Mouse (Mus musculus) intestine, embryonic 15.5 days (tissue): ENCODE data around the gene Gzmc. TPM values are rescaled to one million over a fixed set of nuclear protein-coding genes. Genes with fewer than 3 reads are reported as not detected.
"Not testable (repeated sequence)": the region's sequence is repeated elsewhere in the genome, so short reads cannot be mapped to it uniquely, and the experiment has no call there.

Source experiments
- ATAC-seq: fragments of 200-750 bp; cut with Nextera tagmentation; 2 replicates; pipeline ENCODE4 v1.8.0; 2017; ENCODE audit warnings: moderate TSS enrichment, moderate library complexity
- H3K27ac ChIP-seq: fragments of 300-500 bp; sonication (generic); 2 replicates; pipeline ENCODE4 v1.5.1; 2015; ENCODE audit warnings: mild to moderate bottlenecking, inconsistent platforms
- H3K27me3 ChIP-seq: fragments of 300-500 bp; sonication (generic); replicated peaks from 2 replicates; pipeline ENCODE4 v1.6.1; 2015; ENCODE audit warnings: inconsistent platforms
- H3K36me3 ChIP-seq: fragments of 300-500 bp; sonication (generic); 2 replicates; pipeline ENCODE4 v1.6.1; 2015; ENCODE audit warnings: inconsistent platforms
- H3K4me1 ChIP-seq: fragments of 300-500 bp; sonication (generic); replicated peaks from 2 replicates; pipeline ENCODE4 v1.6.1; 2015; ENCODE audit warnings: inconsistent platforms
- H3K4me2 ChIP-seq: fragments of 300-500 bp; sonication (generic); replicated peaks from 2 replicates; pipeline ENCODE4 v1.6.1; 2015; ENCODE audit warnings: mild to moderate bottlenecking, inconsistent platforms
- H3K4me3 ChIP-seq: fragments of 300-500 bp; sonication (generic); replicated peaks from 2 replicates; pipeline ENCODE4 v1.5.1; 2015; ENCODE audit warnings: inconsistent platforms
- H3K9ac ChIP-seq: fragments of 300-500 bp; sonication (generic); 2 replicates; pipeline ENCODE4 v1.6.1; 2015; ENCODE audit warnings: inconsistent platforms
- H3K9me3 ChIP-seq: fragments of 300-500 bp; sonication (generic); 2 replicates; pipeline ENCODE4 v1.6.1; 2016; ENCODE audit warnings: inconsistent platforms
- WGBS: fragments of 180-500 bp; shearing (Covaris S2); methylation state at CpG from one replicate; pipeline ENCODE4 v1.1.7; 2015; 5-methylcytosine and 5-hydroxymethylcytosine counted together
- polyA plus RNA-seq: library from polyadenylated mRNA; unstranded; fragments of >200 nt; fragmentation: Nextera tagmentation; extraction: Ambion mirVana; gene quantifications from 2 replicates; pipeline ENCODE4 v1.2.1, GENCODE M21; 2015

Gene Gzmc
- polyA plus RNA-seq = not detected in 2 replicates

DNA sequence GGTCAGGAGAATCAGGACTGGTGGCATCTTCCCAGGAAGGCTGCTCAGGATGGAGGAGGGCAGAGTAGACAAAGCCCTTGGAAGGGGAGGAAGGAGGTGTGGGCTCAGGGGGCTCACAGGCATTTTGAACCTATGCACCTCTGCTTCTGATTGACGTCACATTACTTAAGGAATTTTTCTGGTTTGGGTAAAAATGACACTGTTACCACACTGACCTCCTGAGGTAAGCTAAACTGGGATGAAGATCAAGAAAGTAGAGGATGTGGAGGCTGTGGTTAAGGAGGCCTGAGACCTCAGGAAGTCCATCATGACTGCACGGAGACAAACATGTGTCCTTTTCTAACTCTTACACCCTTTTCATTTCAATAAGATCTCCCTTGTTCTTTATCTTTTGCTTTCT, at the start of gene Gzmc:
Gene Gzmc (minus strand): TSS at position 101 of the 400 bp plus-strand sequence.
- H3K27ac ChIP-seq = no peak within 1 kb of the TSS
- H3K4me1 ChIP-seq = no peaks in the 10 kb centered on the region
- H3K9me3 ChIP-seq = no peaks in the 10 kb centered on the region
- no peaks in the 10 kb centered on the region for H3K27me3 ChIP-seq
- H3K4me3 ChIP-seq = no peak within 1 kb of the TSS
- H3K4me2 ChIP-seq = no peak within 1 kb of the TSS
- no peak within 1 kb of the TSS for H3K9ac ChIP-seq
- H3K36me3 ChIP-seq = no peaks in the 10 kb centered on the region
- 81% methylated on average over 2 of the region's 2 CpGs for WGBS
- ATAC-seq = no peak

DNA sequence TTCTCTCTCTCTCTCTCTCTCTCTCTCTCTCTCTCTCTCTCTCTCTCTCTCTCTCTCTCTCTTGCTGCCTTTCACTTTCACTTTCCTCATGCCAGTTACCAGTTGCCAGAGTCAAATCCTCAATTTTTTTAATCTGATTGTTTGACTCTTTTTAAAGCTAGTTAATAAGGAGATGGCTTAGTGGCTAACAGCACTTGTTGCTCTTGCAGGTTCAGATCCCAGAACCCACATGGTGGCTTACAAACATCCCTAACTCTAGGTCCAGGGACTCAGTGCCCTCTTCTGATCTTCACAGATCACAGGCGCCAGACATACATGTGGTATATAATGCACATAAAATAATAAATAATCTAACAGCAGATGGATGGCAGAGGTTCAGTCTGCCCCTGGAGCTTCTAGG, 49.4 kb upstream of the Gzmc start:
- H3K27ac ChIP-seq = no peak overlapping the region
- no peaks in the 10 kb centered on the region for H3K9me3 ChIP-seq
- ATAC-seq = no peak
- H3K4me3 ChIP-seq = no peak overlapping the region
- 73% methylated on average over 1 of the region's 1 CpGs for WGBS
- H3K27me3 ChIP-seq = no peaks in the 10 kb centered on the region
- no peak overlapping the region for H3K4me2 ChIP-seq
- H3K9ac ChIP-seq = no peak overlapping the region
- no peaks in the 10 kb centered on the region for H3K36me3 ChIP-seq
- no peaks in the 10 kb centered on the region for H3K4me1 ChIP-seq

DNA sequence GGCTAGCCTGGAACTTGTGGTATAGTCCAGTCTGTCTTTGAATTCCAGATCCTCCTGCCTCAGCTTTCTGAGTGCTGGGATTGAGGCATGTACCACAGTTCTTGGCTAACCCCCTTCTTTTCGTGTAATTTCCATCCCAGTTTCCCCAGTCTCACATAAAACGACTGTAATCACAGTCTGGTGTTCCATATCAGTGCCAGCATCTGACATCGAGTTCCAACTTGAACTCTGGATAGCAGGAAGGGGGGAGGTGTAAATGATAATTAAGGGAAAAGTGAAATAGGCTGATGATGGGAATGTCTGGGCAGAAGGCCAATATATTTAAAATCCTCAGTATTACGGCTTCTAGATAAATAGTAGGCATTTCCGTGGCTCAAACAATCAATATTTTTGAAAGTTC, 46.6 kb upstream of the Gzmc start:
- H3K9ac ChIP-seq = no peak overlapping the region
- H3K4me2 ChIP-seq = no peak overlapping the region
- no peaks in the 10 kb centered on the region for H3K27me3 ChIP-seq
- H3K4me1 ChIP-seq = no peaks in the 10 kb centered on the region
- no peak for ATAC-seq
- no peaks in the 10 kb centered on the region for H3K9me3 ChIP-seq
- H3K4me3 ChIP-seq = no peak overlapping the region
- no peak overlapping the region for H3K27ac ChIP-seq
- 51% methylated on average over 5 of the region's 5 CpGs for WGBS
- no peaks in the 10 kb centered on the region for H3K36me3 ChIP-seq

DNA sequence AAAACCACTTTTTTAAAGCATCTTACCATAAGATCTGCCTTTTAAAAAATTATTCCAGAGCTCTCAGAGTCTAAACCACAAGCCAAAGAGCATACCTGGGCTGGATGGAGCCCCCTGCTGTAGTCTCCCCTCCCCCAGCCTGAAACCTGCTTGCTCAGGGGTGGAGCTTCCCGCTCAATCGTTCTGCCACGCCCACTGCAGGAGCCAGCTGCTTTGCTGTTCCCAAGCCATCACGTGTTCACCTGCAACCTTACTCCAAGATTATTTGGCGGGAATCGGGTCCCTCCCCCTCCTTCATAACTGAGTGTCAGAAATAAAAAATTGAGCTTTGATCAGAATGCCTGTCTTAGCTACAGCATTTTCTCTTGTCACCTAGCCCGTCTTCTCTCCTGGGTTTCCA, 44.2 kb upstream of the Gzmc start:
- H3K9ac ChIP-seq, ATAC-seq, H3K4me3 ChIP-seq, H3K4me2 ChIP-seq, H3K27ac ChIP-seq, H3K9me3 ChIP-seq, H3K36me3 ChIP-seq, H3K27me3 ChIP-seq, H3K4me1 ChIP-seq: not testable (repeated sequence)
- WGBS = 36% methylated on average over 7 of the region's 7 CpGs

DNA sequence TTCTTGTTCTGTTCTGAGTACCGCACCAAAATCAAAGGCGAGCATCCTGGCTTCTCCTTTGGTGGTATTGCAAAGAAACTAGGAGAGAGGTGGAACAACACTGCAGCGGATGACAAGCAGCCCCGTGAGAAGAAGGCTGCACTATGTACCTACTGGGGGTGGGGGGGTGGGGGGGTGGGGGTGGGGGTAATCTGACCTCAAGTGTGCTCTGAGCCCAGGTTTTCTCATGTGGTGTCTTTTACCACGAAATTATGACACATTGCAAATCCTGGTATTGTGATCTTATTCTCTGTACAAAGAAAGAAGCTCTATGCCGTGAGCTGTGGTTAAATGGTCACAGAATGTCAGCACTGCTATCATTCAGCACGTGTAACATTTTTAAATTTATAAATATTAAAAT, 41.6 kb upstream of the Gzmc start:
- H3K4me1 ChIP-seq, H3K27ac ChIP-seq, H3K36me3 ChIP-seq, H3K27me3 ChIP-seq, H3K9ac ChIP-seq, H3K4me2 ChIP-seq, H3K4me3 ChIP-seq, H3K9me3 ChIP-seq, ATAC-seq: not testable (repeated sequence)
- WGBS = 72% methylated on average over 7 of the region's 7 CpGs

DNA sequence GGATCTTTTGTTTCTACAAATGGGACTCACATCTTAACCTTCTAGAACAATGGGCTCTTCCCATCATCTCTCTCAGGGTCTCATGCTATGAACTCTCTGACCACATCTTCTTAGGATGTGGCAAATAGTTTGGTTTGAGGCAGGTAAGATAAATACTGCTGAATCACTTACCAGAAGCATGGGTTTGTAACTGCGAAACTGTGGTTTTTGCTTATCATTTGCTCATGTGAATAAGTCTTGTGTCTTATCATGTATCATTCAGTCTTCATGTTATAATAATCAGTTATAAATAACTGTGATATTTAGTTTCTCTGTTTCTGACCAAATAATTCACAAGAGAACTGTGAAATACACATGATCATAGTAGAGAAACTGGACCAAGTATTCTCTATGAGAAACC, 31.7 kb upstream of the Gzmc start:
- ATAC-seq = no peak
- no peak overlapping the region for H3K27ac ChIP-seq

DNA sequence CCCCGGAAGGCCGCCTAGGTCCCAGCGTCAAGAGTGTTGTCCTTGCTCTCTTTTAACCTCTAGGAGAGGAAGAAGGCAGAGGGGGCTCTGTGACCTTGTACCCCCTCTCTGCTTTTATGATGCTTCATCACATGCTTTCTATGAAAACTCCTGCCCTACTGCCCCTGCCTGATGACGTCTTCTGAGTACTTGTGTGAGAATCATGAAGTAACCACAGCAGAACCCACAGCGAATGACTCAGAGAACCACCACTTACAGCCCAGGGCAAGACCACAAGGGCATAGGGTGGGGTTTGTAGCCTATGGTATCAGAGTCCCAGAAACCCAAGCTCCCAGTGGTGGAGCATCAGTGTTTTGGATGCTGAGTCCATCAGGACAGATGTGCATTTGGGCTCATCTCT, 27.7 kb upstream of the Gzmc start, which contains the start of gene Gzmb:
Gene Gzmb (minus strand): TSS at position 108 of the 400 bp plus-strand sequence.
- H3K27ac ChIP-seq = no peak within 1 kb of the TSS
- no peaks in the 10 kb centered on the region for H3K9me3 ChIP-seq
- ATAC-seq = no peak
- no peak within 1 kb of the TSS for H3K4me3 ChIP-seq
- no peaks in the 10 kb centered on the region for H3K4me1 ChIP-seq
- H3K4me2 ChIP-seq = no peak within 1 kb of the TSS
- no peak within 1 kb of the TSS for H3K9ac ChIP-seq
- no peaks in the 10 kb centered on the region for H3K36me3 ChIP-seq
- WGBS = 82% methylated on average over 5 of the region's 5 CpGs
- no peaks in the 10 kb centered on the region for H3K27me3 ChIP-seq

More for the DNA sequence above, 31.7 kb upstream of the Gzmc start:
- Histone ChIP-seq H3K9me3 (no peaks in the 10 kb centered on the region), H3K4me1 (no peaks in the 10 kb centered on the region), H3K36me3 (no peaks in the 10 kb centered on the region), H3K4me3 (no peak overlapping the region), H3K9ac (no peak overlapping the region), H3K4me2 (no peak overlapping the region), H3K27me3 (no peaks in the 10 kb centered on the region)
- WGBS = 89% methylated on average over 1 of the region's 1 CpGs

DNA sequence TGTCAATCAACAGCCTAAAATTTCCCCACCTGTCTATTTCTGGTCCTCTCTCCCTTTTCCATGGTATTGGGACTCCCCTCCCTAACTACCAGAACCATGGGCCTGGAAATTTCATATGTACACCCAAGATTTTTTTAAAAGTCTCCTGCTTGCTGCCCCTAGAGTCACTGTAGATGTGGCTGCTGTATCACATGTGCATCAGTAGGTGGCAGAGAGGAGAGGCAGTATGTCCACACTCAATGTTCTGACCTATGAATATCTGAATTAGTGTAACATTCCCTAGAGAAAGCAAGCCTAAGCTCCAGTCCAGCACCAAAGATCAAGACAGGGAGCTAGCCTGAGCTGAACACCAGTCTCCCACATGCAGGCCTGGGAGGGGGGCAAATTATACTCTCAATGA, 6.0 kb upstream of the Gzmc start:
- H3K36me3 ChIP-seq = no peaks in the 10 kb centered on the region
- no peak overlapping the region for H3K4me3 ChIP-seq
- H3K27me3 ChIP-seq = no peaks in the 10 kb centered on the region
- no peak overlapping the region for H3K4me2 ChIP-seq
- no peak overlapping the region for H3K9ac ChIP-seq
- no peaks in the 10 kb centered on the region for H3K9me3 ChIP-seq
- ATAC-seq = no peak
- no peaks in the 10 kb centered on the region for H3K4me1 ChIP-seq
- H3K27ac ChIP-seq = no peak overlapping the region

DNA sequence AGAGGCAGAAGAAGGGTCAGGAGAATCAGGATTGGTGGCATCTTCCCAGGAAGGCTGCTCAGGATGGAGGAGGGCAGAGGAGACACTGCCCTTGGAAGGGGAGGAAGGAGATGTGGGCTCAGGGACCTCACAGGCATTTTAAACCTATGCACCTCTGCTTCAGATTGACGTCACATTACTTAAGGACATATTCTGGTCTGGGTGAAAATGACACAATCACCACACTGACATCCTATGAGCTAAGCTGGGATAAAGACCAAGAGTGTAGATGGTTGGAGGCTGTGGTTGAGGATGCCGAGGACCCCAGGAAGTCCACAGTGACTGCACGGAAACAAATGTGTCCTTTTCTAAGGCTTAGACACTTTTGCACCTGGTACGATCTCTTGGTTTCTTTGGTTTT, 23.1 kb downstream of the Gzmc start, which contains the start of gene Gzmf:
Gene Gzmf (minus strand): TSS at position 101 of the 400 bp plus-strand sequence.
- no peak for ATAC-seq
- H3K9me3 ChIP-seq = no peaks in the 10 kb centered on the region
- no peak within 1 kb of the TSS for H3K4me3 ChIP-seq
- no peak within 1 kb of the TSS for H3K4me2 ChIP-seq
- no peaks in the 10 kb centered on the region for H3K4me1 ChIP-seq
- 85% methylated on average over 4 of the region's 4 CpGs for WGBS
- H3K36me3 ChIP-seq = no peaks in the 10 kb centered on the region
- no peak within 1 kb of the TSS for H3K9ac ChIP-seq
- no peaks in the 10 kb centered on the region for H3K27me3 ChIP-seq
- H3K27ac ChIP-seq = no peak within 1 kb of the TSS

DNA sequence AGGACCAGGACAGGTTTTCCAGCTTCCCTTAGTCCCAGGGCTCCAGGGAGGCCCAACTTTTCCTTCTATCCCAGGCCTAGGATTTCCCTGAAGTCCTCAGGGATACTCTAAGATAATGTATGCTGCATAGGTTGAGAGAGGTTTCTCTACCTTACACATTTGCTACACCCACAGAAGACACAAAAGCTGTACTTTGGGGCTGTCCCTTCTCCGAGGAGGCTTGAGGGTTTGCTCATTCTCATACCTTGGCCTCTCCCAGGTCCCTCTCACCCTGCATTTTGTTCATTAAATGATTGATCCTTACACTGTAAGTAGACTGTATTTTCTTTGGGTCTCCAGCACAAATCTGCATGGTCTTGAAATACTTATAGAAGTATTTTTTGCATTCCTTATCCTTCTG, 28.8 kb downstream of the Gzmc start:
- no peak for ATAC-seq
- H3K27me3 ChIP-seq = no peaks in the 10 kb centered on the region
- H3K9me3 ChIP-seq = no peaks in the 10 kb centered on the region
- 100% methylated on average over 1 of the region's 1 CpGs for WGBS
- H3K9ac ChIP-seq = no peak overlapping the region
- H3K4me2 ChIP-seq = no peak overlapping the region
- no peak overlapping the region for H3K4me3 ChIP-seq
- no peaks in the 10 kb centered on the region for H3K4me1 ChIP-seq
- H3K36me3 ChIP-seq = no peaks in the 10 kb centered on the region
- H3K27ac ChIP-seq = no peak overlapping the region

DNA sequence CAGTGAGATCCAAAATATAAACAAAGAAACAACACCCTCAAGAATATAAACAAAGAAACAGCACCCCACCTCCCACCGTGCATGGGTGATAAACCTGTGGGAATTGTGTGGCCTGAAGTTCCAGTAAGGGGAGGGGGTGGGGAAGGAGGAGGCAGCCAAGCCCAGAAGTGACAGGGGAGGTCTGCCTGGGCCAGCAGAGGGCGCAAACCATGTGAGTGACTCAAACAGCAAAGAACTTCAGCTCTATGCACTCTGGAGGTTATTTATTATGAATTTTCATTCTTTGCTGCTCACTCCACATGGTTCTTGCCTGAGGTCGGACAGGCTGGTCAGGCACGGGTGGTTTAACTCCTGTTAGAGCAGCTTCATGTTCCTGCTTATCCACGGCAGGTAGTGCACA, 29.4 kb downstream of the Gzmc start:
- H3K36me3 ChIP-seq, H3K4me3 ChIP-seq, H3K9ac ChIP-seq, H3K27me3 ChIP-seq, H3K27ac ChIP-seq, H3K4me1 ChIP-seq, H3K4me2 ChIP-seq, H3K9me3 ChIP-seq, ATAC-seq: not testable (repeated sequence)
- WGBS = 29% methylated on average over 5 of the region's 5 CpGs

DNA sequence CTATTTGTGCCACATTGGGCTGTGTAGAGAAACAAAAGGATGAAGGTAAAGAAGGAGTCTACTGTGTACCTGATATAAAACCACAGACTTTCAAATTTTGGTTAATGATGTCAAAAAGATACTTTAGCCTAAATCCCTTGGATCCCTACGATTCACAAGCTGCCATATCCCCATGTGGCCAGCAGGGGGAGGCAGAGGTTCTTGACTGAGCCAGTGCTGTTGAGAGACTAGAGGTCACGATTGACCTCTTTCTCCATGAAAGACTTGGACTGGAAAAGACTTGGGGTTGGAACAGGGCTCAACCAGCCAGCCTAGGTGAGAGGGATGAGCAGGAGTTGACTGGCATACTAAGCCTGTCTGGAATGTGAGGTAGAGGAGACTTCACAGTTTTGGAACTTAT, 30.5 kb downstream of the Gzmc start:
- Histone ChIP-seq H3K4me3 (no peak overlapping the region), H3K4me1 (no peaks in the 10 kb centered on the region), H3K9me3 (no peaks in the 10 kb centered on the region), H3K36me3 (no peaks in the 10 kb centered on the region), H3K4me2 (no peak overlapping the region), H3K27me3 (no peaks in the 10 kb centered on the region), H3K27ac (no peak overlapping the region), H3K9ac (no peak overlapping the region)
- ATAC-seq = no peak
- 15% methylated on average over 2 of the region's 2 CpGs for WGBS

DNA sequence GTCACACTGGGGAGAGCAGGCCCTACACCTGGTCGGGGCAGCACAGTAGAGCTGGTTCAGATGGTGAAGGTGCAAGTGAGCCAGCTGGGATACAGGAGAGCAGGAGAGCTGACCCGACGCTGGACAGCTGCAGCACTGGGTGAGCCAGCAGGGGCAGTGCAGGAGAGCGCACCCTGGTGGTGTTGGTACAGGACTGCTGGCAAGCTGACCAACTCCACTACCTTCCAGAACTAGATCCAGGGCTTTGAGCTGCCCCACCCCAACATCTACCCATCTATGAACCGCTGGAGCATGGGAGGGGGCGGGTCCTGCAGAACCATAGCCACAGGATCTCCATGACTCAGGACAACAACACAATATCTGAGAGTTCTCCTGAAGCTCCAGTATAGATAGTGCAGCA, 47.5 kb downstream of the Gzmc start:
- ATAC-seq = no peak
- no peaks in the 10 kb centered on the region for H3K9me3 ChIP-seq
- no peaks in the 10 kb centered on the region for H3K36me3 ChIP-seq
- H3K27ac ChIP-seq = no peak overlapping the region
- no peak overlapping the region for H3K9ac ChIP-seq
- no peak overlapping the region for H3K4me3 ChIP-seq
- no peaks in the 10 kb centered on the region for H3K27me3 ChIP-seq
- no peaks in the 10 kb centered on the region for H3K4me1 ChIP-seq
- no peak overlapping the region for H3K4me2 ChIP-seq
- WGBS = 54% methylated on average over 6 of the region's 6 CpGs

DNA sequence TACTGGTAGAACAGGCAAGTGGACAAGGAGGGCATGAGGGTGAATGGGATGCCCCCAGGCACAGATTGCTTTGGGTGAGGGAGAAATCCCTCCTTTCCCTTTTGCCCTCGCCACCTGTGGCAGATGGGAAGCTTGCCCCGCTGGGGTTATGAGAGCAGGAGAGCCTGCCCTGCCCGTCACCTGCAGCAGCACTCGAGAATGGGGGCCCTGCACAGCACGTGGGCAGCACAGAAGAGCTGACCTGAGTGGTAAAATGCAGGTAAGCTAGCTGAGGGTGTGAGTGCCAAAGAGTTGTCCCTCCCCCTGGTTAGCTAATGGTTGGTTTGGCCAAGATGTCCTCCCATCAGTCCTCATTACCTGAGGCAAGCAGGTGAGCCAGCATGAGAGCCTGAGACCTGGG, 47.9 kb downstream of the Gzmc start:
- WGBS = 77% methylated on average over 5 of the region's 5 CpGs
- no peak for ATAC-seq
- Histone ChIP-seq H3K27me3 (no peaks in the 10 kb centered on the region), H3K9me3 (no peaks in the 10 kb centered on the region), H3K4me1 (no peaks in the 10 kb centered on the region), H3K9ac (no peak overlapping the region), H3K4me3 (no peak overlapping the region), H3K27ac (no peak overlapping the region), H3K36me3 (no peaks in the 10 kb centered on the region), H3K4me2 (no peak overlapping the region)
